Mouse (Mus musculus) cerebellum, adult 9-10 months (tissue): Measurements from ENCODE around the gene Adap1.
"Not testable (repeated sequence)": the region's sequence is repeated elsewhere in the genome, so short reads cannot be mapped to it uniquely, and the experiment has no call there.

ENCODE experiments used
- DNase-seq: peaks from one replicate; pipeline ENCODE4 v3.0.0; 2022

Gene Adap1

DNA sequence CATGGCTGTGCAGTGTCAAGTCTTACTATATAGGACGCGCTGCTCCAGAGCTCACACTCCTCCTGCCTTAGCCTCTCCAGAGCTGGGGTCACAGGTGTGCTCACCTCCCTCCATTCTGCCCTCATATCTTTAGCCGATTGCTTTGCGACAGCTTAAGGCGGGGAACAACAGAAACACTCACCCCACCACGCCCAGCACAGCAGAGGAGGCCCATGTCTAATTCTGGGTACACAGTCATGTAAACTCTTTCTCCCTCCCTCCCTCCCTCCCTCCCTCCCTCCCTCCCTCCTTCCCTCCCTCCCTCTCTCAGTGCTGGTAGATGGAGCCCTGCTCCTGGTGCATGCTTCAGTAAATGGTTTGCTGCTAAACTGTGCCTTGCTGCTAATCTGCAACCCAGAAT, 24.3 kb upstream of the Adap1 start:
- no peak for DNase-seq

DNA sequence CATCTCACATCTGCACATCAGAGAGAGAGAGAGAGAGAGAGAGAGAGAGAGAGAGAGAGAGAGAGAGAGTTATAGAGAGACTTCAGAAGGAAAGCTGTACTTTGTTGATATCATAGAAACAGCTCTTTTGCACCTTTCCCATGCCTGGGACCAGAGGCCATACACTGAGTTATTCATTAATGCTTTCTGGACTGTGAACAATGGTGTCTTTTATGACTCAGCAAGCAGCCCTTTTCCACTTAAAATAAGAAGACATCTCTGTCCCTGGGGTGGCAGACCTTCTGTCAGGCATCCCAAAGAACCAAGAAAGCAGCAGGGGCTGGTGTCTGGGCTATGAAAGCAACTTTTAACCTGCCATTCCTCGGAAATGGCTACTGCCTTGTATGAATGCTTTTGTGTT, 21.8 kb upstream of the Adap1 start:
- no peak for DNase-seq

DNA sequence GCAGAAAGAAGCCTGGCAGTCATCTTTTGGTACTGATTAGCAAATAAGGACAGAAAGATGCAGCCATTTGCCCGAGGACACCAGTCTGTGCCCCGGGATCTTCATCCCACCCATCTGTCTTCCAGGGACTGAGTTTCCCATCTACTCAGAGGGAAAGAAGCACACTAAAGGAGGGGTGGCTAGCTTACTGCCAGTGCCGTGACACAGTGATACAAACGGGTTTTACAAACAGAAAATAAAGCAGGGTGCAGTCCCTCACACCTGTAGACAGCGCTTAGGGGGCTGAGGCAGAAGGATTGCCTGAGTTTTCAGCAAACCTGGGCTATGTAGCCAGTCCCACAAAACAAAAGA, 19.9 kb upstream of the Adap1 start:
- no peak for DNase-seq

DNA sequence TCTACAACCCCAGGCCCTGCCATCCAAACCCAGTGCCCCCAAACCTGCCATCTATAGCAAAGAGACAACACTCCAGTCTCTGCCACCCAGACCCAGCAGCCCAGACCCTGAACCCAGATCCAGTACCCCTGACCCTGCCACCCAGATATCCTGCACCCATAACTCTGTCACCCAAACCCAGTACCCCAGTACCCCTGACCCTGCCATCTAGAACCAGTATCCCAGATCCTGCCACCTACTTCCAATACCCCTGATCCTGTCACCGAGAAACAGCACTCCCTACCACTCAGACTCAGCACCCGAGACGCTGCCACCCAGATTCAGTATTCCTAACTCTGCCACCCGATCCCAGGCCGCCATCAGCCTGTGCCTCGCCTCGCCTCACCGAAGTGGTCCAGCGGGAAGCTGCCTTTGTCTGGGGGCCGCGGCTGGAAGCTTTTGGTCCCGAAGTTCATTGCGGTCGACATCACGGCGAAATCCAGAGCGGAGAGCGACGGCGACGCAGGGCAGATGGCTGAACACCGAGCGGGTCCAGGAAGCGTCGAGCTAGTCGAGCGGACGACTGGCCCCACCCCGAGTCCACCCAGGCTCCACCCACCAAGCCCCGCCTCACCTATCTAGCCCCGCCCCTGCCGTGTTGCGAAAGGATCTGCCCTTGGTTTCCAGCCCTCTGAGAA, 19.4 kb upstream of the Adap1 start:
- peak; percentile 93 for DNase-seq

DNA sequence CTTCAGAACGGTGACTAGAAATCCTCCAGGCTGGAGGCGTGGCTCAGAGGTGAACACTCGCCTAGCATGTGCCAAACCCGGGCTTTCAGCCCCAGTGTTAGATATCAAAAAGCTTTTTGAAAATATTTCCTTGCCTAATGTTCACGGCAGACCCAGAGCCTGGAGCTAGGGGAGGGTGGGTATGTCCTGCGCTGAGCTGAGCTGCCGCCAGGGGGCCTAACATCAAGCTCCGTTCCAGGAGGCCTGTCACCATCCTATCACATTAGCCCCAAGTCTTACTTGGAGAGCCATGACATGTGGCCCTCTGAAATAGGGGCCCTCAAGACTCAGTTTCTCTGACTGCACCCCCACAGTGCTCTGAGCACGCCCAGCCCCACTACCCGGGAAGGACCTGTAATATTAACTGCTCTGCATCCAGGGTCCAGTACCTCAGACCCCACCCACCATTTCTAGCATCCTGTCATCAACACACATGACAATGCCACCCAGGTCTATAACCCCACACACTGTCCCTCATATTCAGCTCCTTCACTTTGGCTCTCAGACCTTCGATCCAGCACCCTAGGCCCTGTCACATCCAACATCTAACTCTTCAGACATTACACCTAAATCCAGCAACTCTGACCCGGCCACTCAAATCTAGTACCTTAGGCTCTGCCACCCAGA, 18.7 kb upstream of the Adap1 start:
- peak; percentile 80 for DNase-seq

DNA sequence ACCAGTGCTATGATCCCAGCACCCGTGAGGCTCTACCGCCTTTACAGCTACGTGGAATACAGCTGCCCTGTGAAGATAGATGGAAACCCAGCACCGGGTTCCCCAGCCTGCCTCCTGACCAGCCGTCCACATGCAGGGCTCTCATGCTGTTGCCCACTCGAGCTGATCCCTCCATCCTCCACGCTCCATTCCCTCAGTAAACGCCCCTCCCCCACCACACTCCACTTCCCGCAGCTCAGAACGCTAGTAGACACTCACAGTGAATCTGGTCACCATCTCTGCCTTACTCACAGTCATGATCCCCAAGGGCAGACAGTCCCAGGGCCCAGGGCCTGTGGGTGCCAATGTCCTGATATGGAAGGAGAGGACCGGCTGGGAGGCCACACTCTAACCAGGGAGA, 13.5 kb upstream of the Adap1 start:
- no peak for DNase-seq

DNA sequence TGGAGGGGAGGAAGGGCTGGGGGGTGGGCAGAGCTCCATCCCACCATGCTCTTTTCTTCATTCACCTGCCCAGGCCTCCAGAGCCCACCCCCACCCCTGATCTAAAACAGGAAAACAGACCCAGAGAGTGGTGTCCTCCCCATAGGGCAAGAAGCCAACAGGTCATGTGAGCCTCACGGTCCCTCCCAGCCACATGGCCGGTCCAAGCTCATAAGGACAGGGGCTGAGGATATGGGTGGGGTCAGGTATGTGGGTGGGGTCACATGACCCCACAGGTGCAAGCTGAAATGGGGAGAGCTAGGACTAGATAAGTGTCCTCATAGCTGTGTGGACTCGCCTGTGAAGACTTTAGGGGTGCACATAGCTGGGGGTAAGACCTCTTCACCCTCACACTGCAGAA, 13.0 kb upstream of the Adap1 start:
- DNase-seq = no peak

DNA sequence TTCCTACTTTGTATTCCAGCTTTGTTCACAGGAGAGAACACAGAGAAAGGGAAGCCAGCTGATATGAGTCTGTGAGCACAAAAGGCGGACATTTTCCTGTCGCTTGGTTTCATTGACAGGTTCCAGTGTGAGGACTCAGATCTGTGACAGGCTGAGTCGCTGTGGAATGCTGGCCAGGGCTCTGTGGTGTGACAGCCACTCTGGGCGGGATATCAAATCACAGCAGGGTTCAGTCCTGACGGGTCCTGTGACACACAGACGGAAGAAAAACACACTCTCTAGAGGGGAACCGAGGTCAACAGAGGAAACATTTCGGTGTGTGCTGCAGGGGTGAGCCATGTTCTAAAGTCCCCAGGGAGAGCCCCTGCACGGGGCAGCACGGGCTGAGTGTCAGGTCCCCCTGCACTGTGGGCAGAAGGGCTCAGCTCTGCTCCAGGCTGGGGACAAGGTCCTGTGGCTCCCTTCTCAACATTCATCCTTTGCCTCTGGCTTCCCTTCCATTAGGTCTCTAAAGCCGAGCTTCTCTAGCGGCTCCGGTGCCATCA, 12.5 kb upstream of the Adap1 start:
- DNase-seq = peak; percentile 91

DNA sequence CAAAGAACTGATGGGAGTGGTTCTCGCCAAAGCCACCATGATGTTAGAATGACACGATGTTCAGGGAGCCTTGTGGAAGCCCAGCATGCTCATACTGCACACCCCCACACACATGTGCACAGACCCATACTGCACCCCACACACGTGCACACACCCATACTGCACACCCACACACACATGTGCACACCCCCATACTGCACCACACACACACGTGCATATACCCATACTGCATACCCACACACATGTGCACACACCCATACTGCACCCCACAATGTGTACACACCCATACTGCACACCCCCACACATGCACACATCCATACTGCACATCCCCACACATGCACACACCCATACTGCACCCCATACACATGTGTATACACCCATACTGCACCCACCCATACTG, 10.2 kb upstream of the Adap1 start:
- DNase-seq = no peak

DNA sequence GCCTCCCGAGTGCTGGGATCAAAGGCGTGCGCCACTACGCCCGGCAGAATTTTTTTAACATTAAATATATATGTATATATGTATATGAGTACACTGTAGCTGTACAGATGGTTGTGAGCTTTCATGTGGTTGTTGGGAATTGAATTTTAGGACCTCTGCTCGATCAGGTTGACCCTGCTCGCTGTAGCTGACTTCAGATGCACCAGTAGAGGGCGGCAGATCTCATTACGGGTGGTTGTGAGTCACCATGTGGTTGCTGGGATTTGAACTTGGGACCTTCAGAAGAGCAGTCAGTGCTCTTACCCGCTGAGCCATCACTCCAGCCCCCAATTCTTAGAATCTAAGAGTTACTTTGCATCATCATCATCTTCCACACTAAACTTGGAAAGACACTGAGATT, 9.0 kb upstream of the Adap1 start:
- DNase-seq = not testable (repeated sequence)

DNA sequence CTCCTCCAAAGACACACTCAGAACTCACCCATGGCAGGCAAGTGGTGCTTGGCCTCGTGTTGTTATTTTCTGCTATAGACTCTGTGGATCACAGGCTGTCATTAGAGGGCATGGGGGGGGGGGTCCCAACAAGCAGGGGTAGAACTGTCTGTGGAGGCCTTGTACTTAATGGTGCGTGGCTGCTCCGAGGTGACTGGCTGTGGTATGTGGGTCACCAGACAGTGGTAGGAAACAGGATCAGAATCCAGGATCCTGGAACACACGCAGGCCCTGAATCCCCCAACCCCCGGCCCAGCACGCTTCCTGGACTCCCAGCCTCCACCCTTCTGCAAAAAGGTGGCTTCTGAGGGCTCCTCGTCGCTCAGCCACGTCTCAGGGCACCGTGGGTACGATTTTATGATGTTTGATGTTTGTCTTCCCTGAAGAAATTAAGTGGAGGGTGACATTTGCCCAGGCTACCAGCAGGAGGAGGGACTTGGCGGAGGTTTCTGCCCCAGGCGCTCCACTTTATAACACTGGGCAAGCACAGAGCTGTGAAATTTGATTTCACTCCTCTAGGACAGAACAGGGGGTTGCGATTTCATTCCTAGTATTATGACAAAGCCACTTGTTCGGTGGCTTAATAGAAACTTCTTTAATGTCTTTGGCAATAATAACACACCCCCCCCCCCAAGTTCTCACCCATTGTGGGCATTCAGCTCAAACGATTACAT, 8.0 kb upstream of the Adap1 start:
- no peak for DNase-seq

DNA sequence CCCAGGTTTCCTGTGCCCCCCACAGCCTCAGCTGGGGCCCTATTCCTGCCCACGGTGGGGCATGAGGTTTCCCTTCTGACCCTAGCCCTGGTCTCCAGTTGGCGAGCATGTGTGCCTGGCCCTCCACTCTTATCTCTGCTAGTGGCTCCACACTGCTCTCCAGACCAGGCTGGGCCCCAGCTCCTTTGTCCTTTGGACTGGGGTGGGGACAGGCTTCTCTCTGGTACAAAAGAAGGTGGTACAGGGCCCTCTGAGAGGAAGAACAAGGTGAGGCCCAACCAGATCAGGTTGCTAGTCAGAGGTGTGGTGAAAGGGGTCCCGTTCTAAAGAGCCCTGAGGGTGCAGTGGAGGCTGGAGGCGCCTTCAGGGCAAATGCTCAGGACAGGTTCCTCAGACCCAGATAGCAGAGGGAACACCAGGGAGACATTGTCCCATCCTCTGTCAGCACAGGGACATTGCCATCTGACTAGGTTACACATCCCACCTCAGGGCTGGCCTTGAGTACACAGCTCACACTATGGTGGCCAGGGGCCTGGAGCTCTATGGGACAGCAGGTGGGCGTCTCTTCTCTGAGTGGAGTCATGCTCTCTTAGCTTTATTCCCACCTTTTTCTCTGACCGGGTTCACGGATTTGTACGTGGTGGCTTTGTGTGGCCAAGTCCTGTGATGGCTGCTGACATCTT, 7.3 kb upstream of the Adap1 start:
- DNase-seq = no peak

DNA sequence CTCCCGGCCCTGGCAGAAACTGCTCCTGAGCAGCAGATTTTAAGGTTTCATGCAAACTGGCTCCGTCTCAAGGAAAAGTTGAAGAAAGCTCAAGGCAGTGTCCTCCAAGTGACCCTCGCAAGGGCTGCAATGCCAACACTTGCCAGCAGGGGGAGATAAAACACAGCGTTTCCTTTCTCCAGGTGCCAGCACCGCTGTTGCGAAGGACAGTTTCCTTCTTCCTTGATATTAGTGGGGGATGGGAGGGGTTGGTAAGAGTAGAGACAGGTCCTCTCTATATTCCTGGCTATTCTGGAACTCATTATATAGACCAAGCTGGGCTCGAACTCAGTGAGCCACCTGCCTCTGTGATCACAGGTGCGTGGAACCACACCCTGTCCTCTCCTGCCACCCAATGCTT, 6.3 kb upstream of the Adap1 start:
- peak; percentile 86 for DNase-seq

DNA sequence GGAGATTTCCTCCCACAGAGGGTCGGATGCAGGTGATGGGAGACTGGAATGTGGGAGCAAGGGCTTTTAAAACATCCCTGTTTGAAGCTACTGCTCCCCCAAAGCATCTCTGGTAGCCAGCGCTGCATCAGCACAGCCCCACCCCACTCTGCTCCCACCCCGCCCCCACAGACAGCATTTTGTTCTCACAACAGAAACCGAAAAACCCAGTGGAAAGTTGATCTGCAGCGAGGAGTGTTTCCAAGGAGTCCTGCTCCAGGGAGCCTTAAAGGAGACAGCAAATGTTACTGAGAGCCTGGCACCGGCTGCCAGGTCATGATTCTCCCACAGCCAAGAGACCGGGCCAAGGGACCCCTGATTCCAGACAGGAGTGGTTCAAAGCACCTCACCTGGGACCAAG, 5.3 kb upstream of the Adap1 start:
- DNase-seq = no peak

DNA sequence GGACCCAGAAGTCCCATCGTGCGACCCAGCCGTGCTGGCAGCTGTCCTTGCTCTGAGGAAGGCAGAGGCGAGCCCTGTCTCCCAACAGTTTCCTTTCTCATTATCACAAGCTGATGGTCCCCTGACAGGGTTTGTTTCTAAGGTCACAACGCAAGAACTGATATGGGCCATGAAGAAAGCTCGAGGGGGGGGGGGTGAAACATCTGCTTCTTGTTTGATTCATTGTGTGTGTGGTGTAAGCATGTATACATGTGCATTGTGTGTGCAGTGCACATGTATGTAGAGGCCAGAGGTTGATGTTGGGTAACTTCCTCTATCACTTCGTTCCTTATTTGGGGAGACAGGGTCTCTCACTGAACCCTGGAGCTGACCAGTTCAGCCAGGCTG, 2.2 kb upstream of the Adap1 start:
- no peak for DNase-seq

DNA sequence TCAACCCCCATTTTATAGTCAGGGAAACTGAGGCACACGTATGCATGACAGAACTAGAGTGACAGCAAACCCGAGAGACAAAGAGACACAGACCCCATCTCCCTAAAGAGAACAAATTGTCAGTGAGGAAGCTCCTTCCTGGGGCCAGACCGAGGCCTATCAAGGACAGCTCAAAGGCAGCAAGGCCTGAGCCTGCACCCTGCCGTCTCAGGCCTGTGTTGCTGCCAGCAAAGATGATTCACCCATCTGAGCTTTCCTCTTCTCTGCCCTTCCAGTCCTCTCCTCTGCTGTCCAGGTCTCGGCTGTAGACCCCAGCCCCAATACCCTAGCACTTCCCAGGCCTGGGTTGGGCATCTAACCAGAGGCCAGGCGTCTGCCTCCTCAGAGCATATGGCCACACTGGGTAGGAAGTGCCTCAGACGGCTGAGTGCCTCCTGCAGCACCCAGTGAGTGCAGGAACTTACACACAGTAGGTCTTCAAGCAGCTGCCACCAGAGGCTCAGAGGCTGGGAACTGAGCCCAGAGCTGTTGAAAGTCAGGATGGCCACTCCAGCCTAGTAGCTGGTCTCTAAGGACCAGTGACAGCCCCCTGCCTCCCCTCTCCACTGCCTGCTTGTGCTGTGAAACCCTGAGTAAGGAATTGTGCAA, 1.7 kb upstream of the Adap1 start:
- peak; percentile 42 for DNase-seq

DNA sequence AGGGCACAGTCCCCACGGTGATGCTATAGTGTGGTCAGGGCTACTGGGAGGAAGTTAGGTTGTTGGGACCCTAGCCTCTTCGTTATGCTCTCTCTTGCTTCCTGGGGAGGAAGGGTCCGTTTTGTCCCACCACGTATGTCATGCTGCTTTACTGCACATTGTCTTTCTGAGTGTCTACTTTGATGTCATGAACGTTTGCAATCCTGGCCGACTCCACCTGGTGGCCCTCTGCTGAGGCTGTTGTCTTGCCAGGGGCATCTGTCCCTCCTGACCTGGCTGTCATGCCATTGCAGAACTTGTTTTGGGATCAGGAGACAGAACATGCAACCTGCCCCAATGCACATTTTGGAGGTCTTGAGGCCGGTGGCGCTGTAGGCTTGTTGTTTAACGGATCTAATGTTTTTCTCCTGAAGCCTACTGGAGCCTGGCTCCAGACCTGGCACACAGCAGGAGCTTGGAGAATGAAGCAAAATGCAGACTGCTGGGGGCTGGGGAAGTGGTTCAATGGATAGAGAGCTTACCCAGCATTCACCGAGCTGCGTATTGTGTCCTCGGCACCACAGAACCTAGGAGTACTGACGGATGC, 782 bp upstream of the Adap1 start:
- peak; percentile 68 for DNase-seq

DNA sequence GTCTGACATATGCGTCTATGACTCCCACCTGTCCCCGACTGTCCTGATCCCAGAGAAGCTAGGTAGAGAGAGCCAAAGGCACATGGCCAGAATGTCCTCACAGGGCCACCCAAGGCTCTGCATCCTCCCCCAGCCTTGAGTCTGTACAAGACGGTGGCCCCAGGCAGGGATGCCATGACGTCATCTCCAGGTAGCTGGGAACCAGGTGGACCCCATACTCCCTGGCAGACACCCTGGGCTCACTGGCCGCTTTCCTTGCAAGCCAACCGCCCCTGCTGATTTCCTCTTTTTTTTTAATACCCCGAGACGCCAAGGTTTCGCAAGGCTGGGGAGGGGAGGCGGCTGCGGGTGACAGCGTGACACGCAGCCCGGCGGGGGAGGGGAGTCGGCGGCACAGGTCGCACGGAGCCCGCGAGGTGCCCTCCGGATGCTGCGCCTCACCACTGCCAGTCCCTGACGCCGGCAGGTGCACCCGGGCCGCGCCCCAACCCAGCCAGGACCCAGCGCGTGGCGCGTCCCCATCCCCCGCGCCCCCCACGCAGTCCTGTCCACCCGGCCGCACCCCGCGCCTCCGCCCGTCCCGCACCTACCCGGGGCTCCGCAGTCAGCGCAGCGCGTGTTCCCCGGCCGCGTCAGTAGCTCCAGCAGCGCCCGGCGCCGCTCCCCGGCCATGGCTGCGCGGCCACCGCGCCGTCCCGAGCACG, 579 bp downstream of the Adap1 start:
- peak; percentile 90 for DNase-seq

DNA sequence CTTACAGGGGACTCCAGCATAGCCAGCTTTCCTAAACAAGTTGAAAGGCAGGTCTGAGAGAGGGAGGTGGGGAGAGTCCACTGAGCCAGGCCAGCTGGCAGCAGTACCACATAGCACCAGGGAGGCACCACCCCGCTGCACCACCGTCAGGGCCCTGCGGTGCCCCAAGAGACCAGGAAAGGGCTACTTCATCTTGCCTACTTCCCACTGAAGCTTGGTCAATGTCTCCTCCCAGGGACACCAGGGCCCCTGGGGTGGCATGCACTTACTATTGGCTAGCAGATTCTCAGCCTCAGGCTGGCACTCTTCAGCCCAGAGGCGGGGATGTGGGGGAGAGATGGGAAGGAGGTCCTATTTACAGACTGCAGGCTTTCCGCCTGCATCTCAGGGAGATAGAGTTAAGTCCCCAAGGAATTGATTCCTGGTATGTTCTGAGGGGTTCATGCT, 1.4 kb downstream of the Adap1 start:
- DNase-seq = peak; percentile 72

DNA sequence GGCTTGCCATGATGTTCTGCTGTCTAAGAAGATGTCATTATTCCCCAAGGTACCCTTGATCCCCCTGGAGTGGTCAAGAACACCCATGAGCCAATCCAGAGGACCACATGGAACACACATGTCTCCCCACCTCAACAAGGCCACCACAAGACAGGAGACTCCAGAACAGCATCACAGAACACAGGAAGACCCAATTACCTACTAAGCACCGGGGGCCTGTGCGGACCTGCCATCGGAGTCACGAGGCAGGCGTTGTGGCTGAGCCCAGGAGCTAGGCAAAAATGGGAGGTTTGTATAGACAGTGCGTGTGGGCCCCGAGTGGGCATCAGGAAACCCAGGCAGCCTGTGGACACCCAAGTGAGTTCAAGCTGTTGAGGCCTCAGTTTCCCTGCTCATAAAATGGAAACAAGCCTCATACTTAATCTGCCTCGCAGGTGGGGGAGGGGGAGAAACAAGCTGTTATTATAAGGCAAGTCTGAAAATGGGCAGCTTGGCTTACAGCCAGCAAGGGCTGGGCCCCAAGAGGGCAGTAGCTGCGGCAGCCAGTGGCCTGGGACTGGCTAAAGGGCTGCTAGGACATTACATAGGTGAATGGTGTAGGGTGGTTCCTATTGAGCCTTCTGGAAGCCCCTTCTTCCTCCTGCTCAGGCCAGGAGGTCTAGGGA, 2.0 kb downstream of the Adap1 start:
- peak; percentile 74 for DNase-seq

DNA sequence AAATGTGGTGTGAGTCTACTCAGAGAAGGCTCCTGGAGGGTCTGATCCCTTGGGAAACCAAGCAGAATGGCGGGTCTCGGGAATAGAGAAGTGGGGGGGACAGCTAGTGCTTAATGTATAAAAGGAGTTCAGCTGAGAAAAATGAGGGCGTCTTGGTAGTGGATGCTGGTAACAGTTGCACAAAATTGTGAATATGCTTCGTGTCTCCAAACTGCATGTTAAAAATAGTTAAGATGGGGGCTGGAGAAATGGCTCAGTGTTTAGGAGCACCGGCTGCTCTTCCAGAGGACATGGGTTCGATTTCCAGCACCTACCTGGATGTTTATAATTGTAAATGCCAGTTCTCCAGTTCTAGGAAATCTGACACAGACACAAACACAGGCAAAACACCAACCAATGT, 4.1 kb downstream of the Adap1 start:
- DNase-seq = no peak
